Mouse (Mus musculus) hindbrain, embryonic 13.5 days (tissue): ENCODE results near the gene Pou6f2. TPM values are rescaled to one million over a fixed set of nuclear protein-coding genes. Genes with fewer than 3 reads are reported as not detected.

Experiments used
- ATAC-seq: fragments of 200-750 bp; cut with Nextera tagmentation; 2 replicates; pipeline ENCODE4 v1.8.0; 2017; ENCODE audit warnings: moderate TSS enrichment; ENCODE audit not compliant: low FRiP score
- H3K27ac ChIP-seq: fragments of 300-500 bp; sonication (generic); 2 replicates; pipeline ENCODE4 v1.5.1; 2015; ENCODE audit warnings: inconsistent platforms, mild to moderate bottlenecking, moderate library complexity
- H3K27me3 ChIP-seq: fragments of 300-500 bp; sonication (generic); 2 replicates; pipeline ENCODE4 v1.6.1; 2015; ENCODE audit warnings: mild to moderate bottlenecking, inconsistent platforms
- H3K36me3 ChIP-seq: fragments of 300-500 bp; sonication (generic); 2 replicates; pipeline ENCODE4 v1.6.1; 2015; ENCODE audit warnings: mild to moderate bottlenecking, inconsistent platforms
- H3K4me1 ChIP-seq: fragments of 300-500 bp; sonication (generic); replicated peaks from 2 replicates; pipeline ENCODE4 v1.6.1; 2015; ENCODE audit warnings: inconsistent platforms
- H3K4me2 ChIP-seq: fragments of 300-500 bp; sonication (generic); 2 replicates; pipeline ENCODE4 v1.6.1; 2015; ENCODE audit warnings: inconsistent platforms, mild to moderate bottlenecking, moderate library complexity
- H3K4me3 ChIP-seq: fragments of 300-500 bp; sonication (generic); 2 replicates; pipeline ENCODE4 v1.5.1; 2015; ENCODE audit warnings: mild to moderate bottlenecking, inconsistent platforms
- H3K9ac ChIP-seq: fragments of 300-500 bp; sonication (generic); 2 replicates; pipeline ENCODE4 v1.6.1; 2015; ENCODE audit warnings: mild to moderate bottlenecking, inconsistent platforms
- H3K9me3 ChIP-seq: fragments of 300-500 bp; sonication (generic); 2 replicates; pipeline ENCODE4 v1.6.1; 2016; ENCODE audit warnings: inconsistent platforms
- WGBS: fragments of 180-500 bp; shearing (Covaris S2); methylation state at CpG from one replicate; pipeline ENCODE4 v1.1.7; 2015; 5-methylcytosine and 5-hydroxymethylcytosine counted together
- polyA plus RNA-seq: library from polyadenylated mRNA; unstranded; fragments of >200 nt; fragmentation: Nextera tagmentation; extraction: Ambion mirVana; gene quantifications from 2 replicates; pipeline ENCODE4 v1.2.1, GENCODE M21; 2015

Gene Pou6f2
- polyA plus RNA-seq, 1 experiment from 2014 or later: 8.1 TPM

- ATAC-seq: peak; percentile 57; the same call in 1 of the 2 replicates
- WGBS: 37% methylated on average over 7 of the region's 7 CpGs
- H3K27me3 ChIP-seq: no peaks in the 10 kb centered on the region
- no peak overlapping the region for H3K4me2 ChIP-seq
- H3K36me3 ChIP-seq: no peaks in the 10 kb centered on the region
- no peak overlapping the region for H3K27ac ChIP-seq
- H3K9ac ChIP-seq: no peak overlapping the region
- H3K4me3 ChIP-seq: no peak overlapping the region
- H3K9me3 ChIP-seq: no peaks in the 10 kb centered on the region
- peaks cover 12% of the 10 kb centered on the region for H3K4me1 ChIP-seq
Measured at GRCm38 (mm10) chr13:18309024-18309423, 88.5 kb downstream of the Pou6f2 start.

- Histone ChIP-seq H3K27ac (no peak overlapping the region), H3K4me1 (peaks cover 12% of the 10 kb centered on the region), H3K36me3 (no peaks in the 10 kb centered on the region), H3K9ac (no peak overlapping the region), H3K4me2 (no peak overlapping the region), H3K27me3 (no peaks in the 10 kb centered on the region), H3K4me3 (no peak overlapping the region), H3K9me3 (no peaks in the 10 kb centered on the region)
- no peak for ATAC-seq
- WGBS: 71% methylated on average over 7 of the region's 7 CpGs
Measured at GRCm38 (mm10) chr13:18306506-18307145, 90.9 kb downstream of the Pou6f2 start.

- no peaks in the 10 kb centered on the region for H3K4me1 ChIP-seq
- no peaks in the 10 kb centered on the region for H3K27me3 ChIP-seq
- no peak overlapping the region for H3K4me2 ChIP-seq
- H3K4me3 ChIP-seq: no peak overlapping the region
- ATAC-seq: no peak
- no peak overlapping the region for H3K9ac ChIP-seq
- no peak overlapping the region for H3K27ac ChIP-seq
- 100% methylated on average over 1 of the region's 1 CpGs for WGBS
- no peaks in the 10 kb centered on the region for H3K9me3 ChIP-seq
- H3K36me3 ChIP-seq: no peaks in the 10 kb centered on the region
Measured at GRCm38 (mm10) chr13:18299966-18300365, 97.5 kb downstream of the Pou6f2 start.

DNA sequence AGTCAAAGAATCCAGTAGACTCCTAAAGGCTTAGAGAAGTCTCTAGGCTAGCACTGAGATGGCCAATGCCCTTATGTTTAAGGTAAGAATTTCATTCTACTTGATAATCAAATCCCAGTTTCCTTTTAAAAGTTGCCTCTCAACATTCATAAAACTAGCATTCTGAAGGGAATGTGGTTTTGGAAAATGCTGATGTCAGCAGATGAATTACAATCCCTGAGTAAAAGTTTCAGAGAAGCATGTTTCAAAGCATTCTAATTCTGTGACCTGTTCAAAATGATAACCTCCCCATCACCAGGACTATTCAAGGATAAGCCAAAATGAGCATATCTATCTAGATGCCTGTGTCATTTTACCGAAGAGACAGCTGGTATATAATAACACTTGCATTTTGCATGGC is 104.0 kb downstream of the Pou6f2 start:
- H3K27ac ChIP-seq: no peak overlapping the region
- H3K27me3 ChIP-seq: no peaks in the 10 kb centered on the region
- no peak overlapping the region for H3K4me2 ChIP-seq
- no peak for ATAC-seq
- no peaks in the 10 kb centered on the region for H3K4me1 ChIP-seq
- 95% methylated on average over 1 of the region's 1 CpGs for WGBS
- no peaks in the 10 kb centered on the region for H3K36me3 ChIP-seq
- no peak overlapping the region for H3K9ac ChIP-seq
- no peaks in the 10 kb centered on the region for H3K9me3 ChIP-seq
- H3K4me3 ChIP-seq: no peak overlapping the region

GRCm38 (mm10) chr13:18290253-18290914 is 107.1 kb downstream of the Pou6f2 start:
- H3K4me3 ChIP-seq: no peak overlapping the region
- no peak for ATAC-seq
- H3K27me3 ChIP-seq: no peaks in the 10 kb centered on the region
- H3K4me2 ChIP-seq: no peak overlapping the region
- no peaks in the 10 kb centered on the region for H3K36me3 ChIP-seq
- no peaks in the 10 kb centered on the region for H3K4me1 ChIP-seq
- WGBS: 91% methylated on average over 4 of the region's 4 CpGs
- no peak overlapping the region for H3K27ac ChIP-seq
- no peak overlapping the region for H3K9ac ChIP-seq
- H3K9me3 ChIP-seq: no peaks in the 10 kb centered on the region

DNA sequence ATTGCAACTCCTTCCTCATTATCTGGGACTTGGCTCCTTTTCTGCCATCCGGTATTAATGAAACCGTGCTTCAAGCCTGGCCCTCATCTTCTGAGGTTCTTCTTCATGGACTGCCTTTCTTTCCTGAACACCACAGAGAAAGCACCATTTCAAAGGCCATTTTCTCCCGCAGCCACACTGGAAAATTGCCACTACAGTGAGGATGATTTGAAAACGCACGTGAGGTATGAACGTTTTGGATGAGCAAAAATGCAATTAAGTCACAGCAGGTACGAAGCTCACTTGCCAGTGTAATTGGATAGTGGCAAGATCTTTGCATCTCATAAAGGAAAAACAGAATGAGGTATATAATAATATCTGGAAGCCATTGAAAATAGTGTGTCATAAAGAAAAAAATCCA is 110.0 kb downstream of the Pou6f2 start:
- WGBS: 53% methylated on average over 7 of the region's 7 CpGs
- 0 out of 2 replicates have a peak, but pooled peaks cover 5% of the 10 kb centered on the region for H3K4me1 ChIP-seq
- ATAC-seq: no peak; the same call in 1 of the 2 replicates
- no peak overlapping the region for H3K9ac ChIP-seq
- no peak overlapping the region for H3K4me2 ChIP-seq
- H3K27me3 ChIP-seq: no peaks in the 10 kb centered on the region
- H3K4me3 ChIP-seq: no peak overlapping the region
- no peaks in the 10 kb centered on the region for H3K36me3 ChIP-seq
- no peaks in the 10 kb centered on the region for H3K9me3 ChIP-seq
- H3K27ac ChIP-seq: peak overlapping the region; percentile 8

- Histone ChIP-seq H3K4me3 (no peak overlapping the region), H3K4me1 (peaks cover 24% of the 10 kb centered on the region), H3K36me3 (no peaks in the 10 kb centered on the region), H3K27ac (no peak overlapping the region), H3K27me3 (no peaks in the 10 kb centered on the region), H3K9ac (no peak overlapping the region), H3K9me3 (no peaks in the 10 kb centered on the region), H3K4me2 (no peak overlapping the region)
- 29% methylated on average over 5 of the region's 5 CpGs for WGBS
- ATAC-seq: peak; percentile 77
Measured at GRCm38 (mm10) chr13:18282361-18282982, 115.0 kb downstream of the Pou6f2 start.

- 10% methylated on average over 3 of the region's 3 CpGs for WGBS
- ATAC-seq: peak; percentile 88
- H3K4me3 ChIP-seq: no peak overlapping the region
- peaks cover 24% of the 10 kb centered on the region for H3K4me1 ChIP-seq
- H3K9ac ChIP-seq: 0 out of 2 replicates have a peak overlapping the region, but pooled peaks have one; percentile 15
- H3K27me3 ChIP-seq: no peaks in the 10 kb centered on the region
- H3K36me3 ChIP-seq: no peaks in the 10 kb centered on the region
- H3K4me2 ChIP-seq: no peak overlapping the region
- peak overlapping the region; percentile 82 for H3K27ac ChIP-seq
- no peaks in the 10 kb centered on the region for H3K9me3 ChIP-seq
Measured at GRCm38 (mm10) chr13:18281084-18281483, 116.4 kb downstream of the Pou6f2 start.

GRCm38 (mm10) chr13:18253131-18253530 is 144.4 kb downstream of the Pou6f2 start:
- Histone ChIP-seq H3K9me3 (no peaks in the 10 kb centered on the region), H3K27me3 (no peaks in the 10 kb centered on the region), H3K9ac (no peak overlapping the region), H3K4me3 (no peak overlapping the region), H3K36me3 (no peaks in the 10 kb centered on the region), H3K4me1 (no peaks in the 10 kb centered on the region), H3K4me2 (no peak overlapping the region), H3K27ac (no peak overlapping the region)
- 83% methylated on average over 3 of the region's 3 CpGs for WGBS
- no peak for ATAC-seq

DNA sequence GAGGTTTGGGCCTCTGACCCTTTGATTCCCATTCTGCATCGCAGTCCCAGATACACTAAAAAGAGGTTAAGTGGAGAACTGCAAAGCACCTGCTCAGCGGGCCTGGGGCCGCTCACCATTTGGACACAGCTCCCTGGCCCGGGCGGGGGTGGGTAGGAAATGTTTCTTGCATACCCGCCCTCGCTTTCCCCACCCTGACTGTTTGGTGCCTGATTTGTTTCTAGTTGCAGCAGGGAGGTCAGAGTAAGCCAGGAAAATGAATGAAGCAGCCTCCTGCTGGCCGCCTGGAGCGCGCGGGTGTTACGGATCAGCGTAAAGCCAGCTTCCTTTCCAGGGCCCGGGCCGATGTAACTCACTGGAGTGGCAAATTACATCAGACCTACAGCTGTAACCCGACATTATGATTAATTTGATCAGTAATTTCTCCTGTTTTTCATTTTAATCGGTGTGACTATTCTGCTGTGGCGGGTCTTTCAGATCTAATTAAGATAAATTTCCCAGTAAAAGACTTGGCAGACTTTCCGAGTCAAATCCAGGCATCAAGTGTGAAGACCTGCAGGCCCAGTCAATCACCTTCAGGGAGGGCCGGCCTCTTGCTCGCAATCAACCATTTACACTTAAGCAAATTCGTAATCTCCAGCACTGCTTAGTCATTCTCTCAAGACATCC is 178.8 kb downstream of the Pou6f2 start:
- H3K27me3 ChIP-seq: 0 out of 2 replicates have a peak, but pooled peaks cover 18% of the 10 kb centered on the region
- H3K9me3 ChIP-seq: no peaks in the 10 kb centered on the region
- peak overlapping the region; percentile 56 for H3K9ac ChIP-seq
- ATAC-seq: peak; percentile 97
- H3K4me1 ChIP-seq: peaks cover 10% of the 10 kb centered on the region
- H3K4me3 ChIP-seq: peak overlapping the region; percentile 19
- peak overlapping the region; percentile 36; the same call in 1 of the 2 replicates for H3K27ac ChIP-seq
- 5% methylated on average over 22 of the region's 22 CpGs for WGBS
- H3K4me2 ChIP-seq: peak overlapping the region; percentile 48
- H3K36me3 ChIP-seq: no peaks in the 10 kb centered on the region

GRCm38 (mm10) chr13:18211242-18211641 is 186.2 kb downstream of the Pou6f2 start:
- H3K36me3 ChIP-seq: no peaks in the 10 kb centered on the region
- no peak overlapping the region for H3K27ac ChIP-seq
- no peaks in the 10 kb centered on the region for H3K9me3 ChIP-seq
- no peak for ATAC-seq
- 0 out of 2 replicates have a peak, but pooled peaks cover 6% of the 10 kb centered on the region for H3K27me3 ChIP-seq
- 96% methylated on average over 14 of the region's 14 CpGs for WGBS
- H3K4me1 ChIP-seq: no peaks in the 10 kb centered on the region
- no peak overlapping the region for H3K9ac ChIP-seq
- no peak overlapping the region for H3K4me3 ChIP-seq
- no peak overlapping the region for H3K4me2 ChIP-seq
